ENCODE assay signal across 10 mouse cellular contexts in genomic region chr2:37786461-37786860, GRCm38 (mm10). TPM values are rescaled to one million over a fixed set of nuclear protein-coding genes. Genes with fewer than 3 reads are reported as not detected.
A peak's percentile ranks its signal among the peaks of the same experiment; 100 is the strongest.
DNase-seq lines count a peak whose midpoint lies in the region; ATAC-seq and TF ChIP-seq lines count a peak whose summit lies in the region.
"Had no signal": no experiment of that assay in that cellular context is flagged by ENCODE, and none has a peak within 500 bp of the region (broad histone marks: within the 10 kb centered on the region; RNA-seq: fewer than 3 reads in every experiment).

No protein-coding gene starts in this region.

- DNase-seq in adrenal gland, postnatal 14 days: peak; percentile 56
- DNase-seq in adrenal gland, adult 8-10 months: no peak
- no peak for DNase-seq in neural tube, embryonic 11.5 days (ENCODE audit: low spot score)
- DNase-seq in neural tube, embryonic 10.5 days (ENCODE audit: extremely low spot score, low spot score): no peak
- DNase-seq in limb, embryonic 11.5 days (ENCODE audit: low spot score): no peak
- no peak for DNase-seq in urinary bladder, adult 2 months (ENCODE audit: low spot score)
- DNase-seq in ovary, postnatal 36 days (ENCODE audit: low spot score): no peak

- peaks cover 4% of the 10 kb centered on the region; the same call in 1 of the 2 replicates for H3K36me3 ChIP-seq in neural tube, embryonic 11.5 days (ENCODE audit: control insufficient read depth, insufficient read depth, low read length)
- no peaks in the 10 kb centered on the region for H3K36me3 ChIP-seq in limb, embryonic 11.5 days (ENCODE audit: control insufficient read depth, insufficient read depth, low read length)
- H3K36me3 ChIP-seq in testis, adult 2 months (ENCODE audit: control insufficient read depth, insufficient read depth, low read length): no peaks in the 10 kb centered on the region

- no peak overlapping the region for H3K9ac ChIP-seq in neural tube, embryonic 11.5 days (ENCODE audit: low read length)
- no peak overlapping the region for H3K9ac ChIP-seq in limb, embryonic 11.5 days (ENCODE audit: low read length)

- peak overlapping the region; percentile 22 for H3K4me2 ChIP-seq in neural tube, embryonic 11.5 days (ENCODE audit: low read depth)
- peak overlapping the region; percentile 51 for H3K4me2 ChIP-seq in limb, embryonic 11.5 days (ENCODE audit: low read depth, severe bottlenecking)

- no peaks in the 10 kb centered on the region for H3K9me3 ChIP-seq in neural tube, embryonic 11.5 days (ENCODE audit: control insufficient read depth, low read length)
- H3K9me3 ChIP-seq in limb, embryonic 11.5 days (ENCODE audit: control insufficient read depth, low read length): no peaks in the 10 kb centered on the region

- H3K4me1 ChIP-seq in neural tube, embryonic 11.5 days (ENCODE audit: control insufficient read depth, insufficient read depth, low read length): peaks cover 9% of the 10 kb centered on the region; the same call in 1 of the 2 replicates
- peaks cover 12% of the 10 kb centered on the region for H3K4me1 ChIP-seq in limb, embryonic 11.5 days (ENCODE audit: control insufficient read depth, insufficient read depth, low read length)
- peaks cover 8% of the 10 kb centered on the region for H3K4me1 ChIP-seq in testis, adult 2 months (ENCODE audit: control insufficient read depth, insufficient read depth, low read length)

- TF ChIP-seq POLR2A in testis, adult 2 months (IDR thresholded peaks at IDR 0.05; ENCODE audit: control insufficient read depth, low read depth, low read length): no peak

- no peak overlapping the region for H3K27ac ChIP-seq in neural tube, embryonic 11.5 days (ENCODE audit: low read depth, low read length)
- no peak overlapping the region for H3K27ac ChIP-seq in limb, embryonic 11.5 days (replicated peaks; ENCODE audit: low read depth, low read length)
- no peak overlapping the region for H3K27ac ChIP-seq in testis, adult 2 months (ENCODE audit: control insufficient read depth, insufficient read depth, low read depth, low read length)

- no peaks in the 10 kb centered on the region for H3K27me3 ChIP-seq in neural tube, embryonic 11.5 days (ENCODE audit: control insufficient read depth, insufficient read depth, low read length)
- H3K27me3 ChIP-seq in limb, embryonic 11.5 days (ENCODE audit: control insufficient read depth, insufficient read depth, low read length): peaks cover 6% of the 10 kb centered on the region
- H3K27me3 ChIP-seq in testis, adult 2 months (ENCODE audit: control insufficient read depth, insufficient read depth, low read length): no peaks in the 10 kb centered on the region

- H3K4me3 ChIP-seq in neural tube, embryonic 11.5 days (ENCODE audit: low read depth, low read length): 0 out of 2 replicates have a peak overlapping the region, but pooled peaks have one; percentile 10
- H3K4me3 ChIP-seq in limb, embryonic 11.5 days (ENCODE audit: low read depth, low read length): peak overlapping the region; percentile 21
- H3K4me3 ChIP-seq in testis, adult 2 months (ENCODE audit: control insufficient read depth, low read depth, low read length): peak overlapping the region; percentile 70
- H3K4me3 ChIP-seq: myocyte had no signal

- ATAC-seq in neural tube, embryonic 11.5 days (ENCODE audit: insufficient read depth, low FRiP score, low TSS enrichment): no peak
- ATAC-seq in limb, embryonic 11.5 days (ENCODE audit: insufficient number of reproducible peaks, low FRiP score, low TSS enrichment, low read depth): no peak

- 34% methylated on average over 43 of the region's 52 CpGs for WGBS in neural tube, embryonic 11.5 days
- 25% methylated on average over 52 of the region's 52 CpGs for WGBS in limb, embryonic 11.5 days

- no peak for TF ChIP-seq CTCF in testis, adult 2 months (IDR thresholded peaks at IDR 0.05; ENCODE audit: control insufficient read depth, insufficient read depth, insufficient replicate concordance, low read depth, low read length)

RNA-seq across cellular contexts. Expression of gene Crb2, which starts 10.4 kb away (rescaled TPM):
- total RNA-seq in adrenal gland, postnatal 14 days (2021): 0.60 and 0.82 TPM in 2 replicates
- 1 to 10 TPM in 1 of 4 experiments, under 1 TPM in 3; 0.20 to 1.1 (median 0.57) TPM for total RNA-seq in adrenal gland, adult 8-10 months (2022)
- 7.4 and 8.4 TPM in 2 replicates for polyA plus RNA-seq in neural tube, embryonic 11.5 days (2014; fragmentation: Nextera tagmentation; extraction: Ambion mirVana)
- polyA plus RNA-seq in limb, embryonic 11.5 days (2014; fragmentation: Nextera tagmentation; extraction: Ambion mirVana): 0.80 and 0.82 TPM in 2 replicates
- 0.28 and 0.30 TPM in 2 replicates for polyA plus RNA-seq in testis, adult 2 months (2012; rRNA removed)
- polyA plus RNA-seq in urinary bladder, adult 2 months (2012; rRNA removed): 3.3 and 4.5 TPM in 2 replicates
- total RNA-seq: common myeloid progenitor, adult 5-6 weeks had no signal
- polyA plus RNA-seq: myocyte had no signal

Comparison
In these comparisons a context has a peak if more than half of its experiments do, and no peak if none do; other contexts are left out.
1. H3K4me3 ChIP-seq: peak in every context shown above with its lines; median percentile 70 in testis, adult 2 months; 21 in limb, embryonic 11.5 days; 10 in neural tube, embryonic 11.5 days.